Mouse (Mus musculus) neural tube, embryonic 12.5 days (tissue): Measurements from ENCODE around the gene Gm20388. TPM values are rescaled to one million over a fixed set of nuclear protein-coding genes. Genes with fewer than 3 reads are reported as not detected.

ENCODE experiments used
- ATAC-seq: fragments of 200-750 bp; cut with Nextera tagmentation; 2 replicates; pipeline ENCODE4 v1.8.0; 2017; ENCODE audit warnings: low read depth, mild to moderate bottlenecking, moderate TSS enrichment, moderate library complexity; ENCODE audit not compliant: low FRiP score
- H3K27ac ChIP-seq: fragments of 300-500 bp; sonication (generic); 2 replicates; pipeline ENCODE4 v1.5.1; 2016
- H3K27me3 ChIP-seq: fragments of 300-500 bp; sonication (generic); replicated peaks from 2 replicates; pipeline ENCODE4 v1.6.1; 2016; ENCODE audit warnings: mild to moderate bottlenecking
- H3K36me3 ChIP-seq: fragments of 300-500 bp; sonication (generic); 2 replicates; pipeline ENCODE4 v1.6.1; 2016; ENCODE audit warnings: mild to moderate bottlenecking
- H3K4me1 ChIP-seq: fragments of 300-500 bp; sonication (generic); 2 replicates; pipeline ENCODE4 v1.6.1; 2016
- H3K4me2 ChIP-seq: fragments of 300-500 bp; sonication (generic); replicated peaks from 2 replicates; pipeline ENCODE4 v1.6.1; 2016; ENCODE audit warnings: mild to moderate bottlenecking
- H3K4me3 ChIP-seq: fragments of 300-500 bp; sonication (generic); 2 replicates; pipeline ENCODE4 v1.5.1; 2016
- H3K9ac ChIP-seq: fragments of 300-500 bp; sonication (generic); 2 replicates; pipeline ENCODE4 v1.6.1; 2016; ENCODE audit warnings: mild to moderate bottlenecking
- H3K9me3 ChIP-seq: fragments of 300-500 bp; sonication (generic); 2 replicates; pipeline ENCODE4 v1.6.1; 2016; ENCODE audit warnings: mild to moderate bottlenecking
- WGBS: fragments of 180-500 bp; shearing (Covaris S2); methylation state at CpG from one replicate; pipeline ENCODE4 v1.1.7; 2016; 5-methylcytosine and 5-hydroxymethylcytosine counted together
- polyA plus RNA-seq: library from polyadenylated mRNA; unstranded; fragments of >200 nt; fragmentation: Nextera tagmentation; extraction: Ambion mirVana; gene quantifications from 2 replicates; pipeline ENCODE4 v1.2.1, GENCODE M21; 2016

The Gm20388 gene
- polyA plus RNA-seq, 1 experiment from 2014 or later: not detected

DNA sequence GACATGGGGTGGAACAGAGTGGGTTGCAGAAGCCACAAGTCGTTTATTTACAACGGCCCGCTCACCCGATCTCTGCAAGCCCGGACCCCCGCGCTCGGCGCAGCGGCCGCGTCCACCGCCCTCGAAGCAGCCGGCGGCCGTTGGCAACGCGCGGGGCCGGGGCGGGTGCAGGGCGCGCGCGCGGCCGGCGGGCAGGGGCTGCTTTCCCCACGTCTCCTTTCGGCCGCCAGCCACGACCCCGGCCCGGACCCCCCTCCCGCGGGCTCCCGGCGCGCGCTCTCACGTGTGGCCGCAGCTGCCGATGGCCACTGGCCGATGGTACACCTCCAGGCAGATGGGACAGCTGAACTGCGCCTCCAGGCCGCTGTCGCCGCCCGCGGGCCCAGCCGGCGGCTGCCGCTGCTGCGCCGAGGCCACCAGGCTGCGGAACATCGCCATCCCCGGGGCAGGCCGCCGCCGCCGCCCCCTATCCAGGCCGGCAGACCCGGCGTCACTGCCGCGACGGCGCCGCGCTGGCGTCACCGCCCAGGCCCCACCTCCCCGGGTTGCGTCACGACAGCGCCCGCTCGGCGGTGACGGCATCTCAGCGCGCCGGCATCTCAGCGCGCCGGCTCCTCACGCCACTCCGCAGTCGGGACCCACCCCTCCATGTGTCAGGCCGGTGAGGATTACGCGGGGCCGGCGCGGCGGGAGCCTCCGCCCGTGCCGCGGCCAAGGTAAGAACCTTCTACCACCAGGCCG lies 2565.1 kb downstream of the Gm20388 start, which contains the start of the genes Rnf166 and Ctu2:
TSS of gene Rnf166 (minus strand) at position 485 of the 741 bp plus-strand sequence.
TSS of gene Ctu2 (plus strand) at position 564 of the 741 bp plus-strand sequence.
- peak; percentile 92 for ATAC-seq
- Histone ChIP-seq H3K27me3 (no peaks in the 10 kb centered on the region), H3K9me3 (no peaks in the 10 kb centered on the region), H3K27ac (0 out of 2 replicates have a peak within 1 kb of the TSS, but pooled peaks have one; percentile 20), H3K4me3 (peak within 1 kb of the TSS; percentile 98), H3K36me3 (peaks cover 42% of the 10 kb centered on the region), H3K9ac (peak within 1 kb of the TSS; percentile 94), H3K4me2 (peak within 1 kb of the TSS; percentile 94), H3K4me1 (peaks cover 20% of the 10 kb centered on the region)
- WGBS: under 1% methylated on average over 103 of the region's 103 CpGs

DNA sequence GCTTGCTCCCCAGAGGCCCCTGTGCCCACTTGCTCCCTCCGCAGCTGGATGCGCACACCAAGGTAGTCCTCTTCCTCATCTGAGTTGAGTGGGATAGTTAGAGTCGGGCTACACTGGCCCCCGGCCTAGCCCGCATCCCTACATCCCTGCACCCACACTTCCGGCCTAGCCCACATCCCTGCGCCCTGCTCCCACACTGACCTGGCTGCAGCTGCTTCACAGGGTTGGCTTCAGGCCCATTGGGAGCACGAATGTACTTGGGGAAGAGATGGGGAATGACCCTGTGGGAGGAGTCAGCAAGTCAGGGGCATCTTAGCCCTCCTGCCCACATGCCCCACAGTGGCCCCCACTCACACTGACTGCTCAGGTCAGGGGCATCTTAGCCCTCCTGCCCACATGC lies 2571.8 kb downstream of the Gm20388 start:
- 94% methylated on average over 8 of the region's 8 CpGs for WGBS
- no peak overlapping the region for H3K4me3 ChIP-seq
- H3K4me2 ChIP-seq: no peak overlapping the region
- H3K4me1 ChIP-seq: no peaks in the 10 kb centered on the region
- no peaks in the 10 kb centered on the region for H3K9me3 ChIP-seq
- no peak overlapping the region for H3K9ac ChIP-seq
- no peak overlapping the region for H3K27ac ChIP-seq
- peaks cover 67% of the 10 kb centered on the region for H3K36me3 ChIP-seq
- no peak for ATAC-seq
- H3K27me3 ChIP-seq: no peaks in the 10 kb centered on the region

DNA sequence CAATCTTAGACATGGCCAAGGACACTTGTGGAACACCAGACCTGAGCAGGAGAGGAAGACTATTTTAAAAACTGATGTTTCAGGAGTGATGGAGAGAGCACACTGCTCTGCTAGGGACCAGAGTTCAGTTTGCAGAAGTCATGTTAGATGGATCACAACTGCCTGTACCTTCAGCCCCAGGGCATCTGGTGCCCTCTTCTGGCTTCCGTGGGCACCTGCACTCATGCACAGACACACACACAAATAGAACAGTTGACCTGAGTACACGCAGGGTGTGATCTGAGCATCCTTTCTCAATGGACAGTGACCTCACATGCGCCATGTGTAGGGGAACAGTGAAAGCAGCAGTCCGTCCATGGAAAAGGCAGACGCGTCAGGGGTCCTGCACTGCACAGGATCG lies 2573.2 kb downstream of the Gm20388 start:
- H3K27ac ChIP-seq: no peak overlapping the region
- no peaks in the 10 kb centered on the region for H3K27me3 ChIP-seq
- peaks cover 57% of the 10 kb centered on the region for H3K36me3 ChIP-seq
- no peak for ATAC-seq
- H3K9me3 ChIP-seq: no peaks in the 10 kb centered on the region
- H3K4me2 ChIP-seq: no peak overlapping the region
- no peaks in the 10 kb centered on the region for H3K4me1 ChIP-seq
- 97% methylated on average over 7 of the region's 7 CpGs for WGBS
- no peak overlapping the region for H3K9ac ChIP-seq
- H3K4me3 ChIP-seq: no peak overlapping the region

DNA sequence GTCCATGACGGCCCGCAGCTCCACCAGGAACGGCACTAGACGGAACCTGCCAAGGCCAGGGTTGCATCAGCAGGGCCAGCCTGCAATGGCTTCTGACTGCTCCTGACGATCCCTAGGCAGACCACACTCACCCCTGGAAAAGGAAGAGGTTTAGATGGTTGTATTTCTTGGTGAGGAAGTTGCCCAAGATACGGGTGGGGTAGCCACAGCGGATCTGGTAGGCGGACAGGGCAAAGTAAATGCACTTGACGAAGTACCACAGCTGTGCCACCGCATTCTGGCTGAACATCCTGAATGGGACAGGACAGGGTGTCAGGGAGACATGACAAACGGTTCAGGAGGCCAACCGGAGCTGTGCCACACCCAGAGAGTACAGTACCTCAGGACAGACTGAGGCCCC lies 2574.2 kb downstream of the Gm20388 start:
- Histone ChIP-seq H3K4me1 (no peaks in the 10 kb centered on the region), H3K27me3 (no peaks in the 10 kb centered on the region), H3K27ac (no peak overlapping the region), H3K36me3 (peaks cover 48% of the 10 kb centered on the region), H3K9ac (no peak overlapping the region), H3K9me3 (no peaks in the 10 kb centered on the region), H3K4me3 (no peak overlapping the region), H3K4me2 (no peak overlapping the region)
- WGBS: 92% methylated on average over 12 of the region's 12 CpGs
- no peak for ATAC-seq

DNA sequence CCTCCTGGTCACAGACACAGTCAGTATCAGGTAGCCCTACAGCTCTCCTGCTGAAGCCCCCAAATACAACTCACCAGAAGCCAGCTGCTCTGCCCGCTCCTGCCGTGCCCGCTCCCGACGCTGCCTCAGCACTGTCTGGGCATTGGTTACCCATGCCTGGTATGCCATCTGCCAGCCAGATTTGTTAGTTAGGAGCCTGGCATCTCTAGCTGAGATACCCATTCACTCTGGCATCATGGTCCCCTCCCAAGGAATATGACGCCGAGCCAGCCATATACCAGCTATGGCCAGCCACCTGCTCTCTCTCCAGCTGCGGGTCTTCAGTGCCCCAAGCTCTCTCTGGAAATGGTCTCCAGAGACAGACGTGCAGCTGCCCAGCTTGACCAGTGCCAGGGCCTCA lies 2577.7 kb downstream of the Gm20388 start:
- peaks cover 15% of the 10 kb centered on the region for H3K36me3 ChIP-seq
- WGBS: 93% methylated on average over 9 of the region's 9 CpGs
- no peak overlapping the region for H3K4me3 ChIP-seq
- no peak for ATAC-seq
- no peak overlapping the region for H3K27ac ChIP-seq
- H3K4me1 ChIP-seq: no peaks in the 10 kb centered on the region
- no peak overlapping the region for H3K9ac ChIP-seq
- no peaks in the 10 kb centered on the region for H3K27me3 ChIP-seq
- no peak overlapping the region for H3K4me2 ChIP-seq
- H3K9me3 ChIP-seq: no peaks in the 10 kb centered on the region

DNA sequence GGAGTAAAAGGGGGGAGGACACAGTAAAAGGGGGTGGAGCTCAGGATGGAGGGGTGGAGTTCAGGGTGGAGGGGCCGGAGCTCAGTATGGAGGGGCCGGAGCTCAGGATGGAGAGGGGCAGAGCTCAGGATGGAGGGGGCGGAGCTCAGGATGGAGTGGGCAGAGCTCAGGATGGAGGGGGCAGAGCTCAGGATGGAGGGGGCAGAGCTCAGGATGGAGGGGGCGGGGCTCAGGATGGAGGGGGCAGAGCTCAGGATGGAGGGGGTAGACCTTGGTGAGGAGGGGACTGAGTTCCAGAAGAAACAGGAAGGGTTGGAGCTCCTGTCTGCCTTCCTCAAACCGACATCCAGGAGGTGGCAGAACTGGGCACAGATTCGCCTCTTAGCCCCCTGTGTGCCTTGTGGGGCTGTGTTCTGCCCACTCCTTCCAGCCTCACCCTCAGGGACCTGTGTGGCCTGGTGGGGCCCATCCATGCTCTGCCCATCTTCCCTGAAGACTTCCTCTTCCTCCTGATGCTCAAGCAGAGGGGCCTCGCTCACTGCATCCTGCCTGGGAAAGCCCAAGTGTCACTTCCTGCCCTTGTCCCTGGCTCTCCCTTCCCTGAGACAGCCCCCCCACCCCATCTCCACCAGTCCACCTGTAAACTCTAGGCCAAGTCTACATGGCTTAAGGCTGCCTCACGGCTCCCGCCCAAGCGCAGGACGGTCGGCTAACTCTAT lies 2586.5 kb downstream of the Gm20388 start:
- no peaks in the 10 kb centered on the region for H3K9me3 ChIP-seq
- H3K4me3 ChIP-seq: no peak overlapping the region
- no peaks in the 10 kb centered on the region for H3K36me3 ChIP-seq
- no peak overlapping the region for H3K27ac ChIP-seq
- ATAC-seq: no peak
- WGBS: 90% methylated on average over 12 of the region's 12 CpGs
- H3K4me2 ChIP-seq: no peak overlapping the region
- no peaks in the 10 kb centered on the region for H3K27me3 ChIP-seq
- H3K9ac ChIP-seq: no peak overlapping the region
- no peaks in the 10 kb centered on the region for H3K4me1 ChIP-seq

DNA sequence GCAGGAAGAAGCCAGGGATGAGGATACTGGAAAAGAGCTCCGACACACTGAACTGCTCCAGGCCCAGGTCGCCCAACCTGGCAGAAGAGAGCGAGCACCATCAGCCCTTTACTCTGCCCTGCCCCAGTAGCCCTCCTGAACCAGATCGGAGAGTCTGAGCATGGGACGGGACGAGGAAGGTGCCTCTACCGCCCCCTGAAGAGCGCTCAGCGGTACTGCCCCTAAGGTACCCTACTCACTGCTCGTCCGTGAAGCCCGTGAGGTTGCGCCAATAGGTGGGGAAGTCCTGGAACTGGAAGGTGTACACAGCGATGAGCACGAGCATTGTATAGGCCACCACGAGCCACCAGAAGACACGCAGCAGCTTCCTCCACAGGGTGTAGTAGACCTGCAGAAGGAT lies 2587.3 kb downstream of the Gm20388 start:
- H3K4me1 ChIP-seq: no peaks in the 10 kb centered on the region
- no peaks in the 10 kb centered on the region for H3K36me3 ChIP-seq
- no peak overlapping the region for H3K4me2 ChIP-seq
- H3K4me3 ChIP-seq: no peak overlapping the region
- no peak overlapping the region for H3K27ac ChIP-seq
- no peaks in the 10 kb centered on the region for H3K9me3 ChIP-seq
- no peaks in the 10 kb centered on the region for H3K27me3 ChIP-seq
- ATAC-seq: no peak
- H3K9ac ChIP-seq: no peak overlapping the region
- 75% methylated on average over 17 of the region's 17 CpGs for WGBS

DNA sequence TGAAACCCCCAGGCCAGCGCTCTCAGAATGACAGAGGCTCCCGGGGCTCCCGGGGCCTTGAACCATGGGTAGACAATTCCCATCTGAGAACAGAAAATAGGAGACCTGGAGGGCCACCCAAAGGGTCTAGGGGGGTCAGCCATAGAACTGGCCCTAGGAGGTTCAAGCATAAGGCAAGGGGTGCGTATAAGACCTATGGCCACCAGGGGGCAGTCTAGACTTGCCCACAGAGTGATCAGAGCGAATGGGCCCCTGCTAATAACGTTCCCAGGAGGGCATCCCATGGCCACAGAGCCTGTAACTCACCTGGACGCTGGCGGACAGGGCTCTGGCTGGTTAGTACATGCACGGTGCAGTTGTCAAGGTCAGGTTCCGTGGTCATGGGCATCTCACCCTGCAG lies 2590.2 kb downstream of the Gm20388 start:
- no peak overlapping the region for H3K9ac ChIP-seq
- ATAC-seq: no peak
- no peak overlapping the region for H3K4me3 ChIP-seq
- no peak overlapping the region for H3K4me2 ChIP-seq
- no peak overlapping the region for H3K27ac ChIP-seq
- peaks cover 3% of the 10 kb centered on the region; the same call in 1 of the 2 replicates for H3K4me1 ChIP-seq
- H3K27me3 ChIP-seq: no peaks in the 10 kb centered on the region
- H3K36me3 ChIP-seq: no peaks in the 10 kb centered on the region
- H3K9me3 ChIP-seq: no peaks in the 10 kb centered on the region
- WGBS: 39% methylated on average over 10 of the region's 10 CpGs

DNA sequence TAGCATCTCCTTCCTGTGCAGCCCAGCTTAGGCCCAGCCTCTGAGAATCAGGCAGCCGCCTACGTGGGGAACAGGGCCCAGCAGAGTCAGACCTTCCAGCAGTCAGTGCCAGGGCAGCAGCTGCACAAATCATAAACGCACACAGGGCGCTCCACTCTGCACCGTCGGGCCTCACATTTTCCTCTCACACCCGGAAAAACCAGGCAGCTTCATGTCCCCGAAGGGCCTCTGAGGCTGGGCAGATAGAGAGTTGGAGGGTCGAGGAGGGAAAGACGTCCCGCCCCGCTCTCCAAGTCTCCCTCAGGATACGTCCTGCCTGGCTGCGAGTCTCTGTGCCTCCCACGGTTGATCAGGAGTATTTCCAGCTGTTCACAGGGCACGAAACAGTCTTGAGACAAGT lies 2600.9 kb downstream of the Gm20388 start:
- no peak overlapping the region for H3K27ac ChIP-seq
- H3K27me3 ChIP-seq: no peaks in the 10 kb centered on the region
- H3K4me1 ChIP-seq: no peaks in the 10 kb centered on the region; the same call in 1 of the 2 replicates
- no peak overlapping the region for H3K9ac ChIP-seq
- H3K36me3 ChIP-seq: no peaks in the 10 kb centered on the region
- WGBS: 75% methylated on average over 16 of the region's 16 CpGs
- H3K9me3 ChIP-seq: no peaks in the 10 kb centered on the region
- no peak for ATAC-seq
- no peak overlapping the region for H3K4me2 ChIP-seq
- no peak overlapping the region for H3K4me3 ChIP-seq

DNA sequence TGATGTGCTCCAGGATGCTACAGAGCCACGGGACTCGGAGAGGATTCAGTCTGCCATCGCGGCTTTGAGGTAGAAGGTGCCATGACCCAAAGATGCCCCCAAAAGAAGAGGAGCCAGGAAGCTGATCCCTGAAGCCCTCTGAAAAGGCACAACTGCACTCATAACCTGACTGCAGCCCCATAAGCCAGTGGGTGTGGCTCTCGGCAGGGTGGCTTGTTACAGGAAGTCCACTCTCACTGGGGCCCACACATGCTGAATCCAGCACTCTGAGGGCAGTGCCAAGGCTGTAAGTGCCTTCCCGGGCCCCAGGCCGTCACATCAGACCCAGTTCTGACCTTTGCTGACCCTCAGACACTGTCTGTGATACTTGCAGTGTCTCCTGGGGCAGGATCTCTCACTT lies 2601.8 kb downstream of the Gm20388 start:
- Histone ChIP-seq H3K27me3 (no peaks in the 10 kb centered on the region), H3K4me1 (peaks cover 5% of the 10 kb centered on the region), H3K27ac (no peak overlapping the region), H3K9ac (no peak overlapping the region), H3K4me3 (no peak overlapping the region), H3K4me2 (no peak overlapping the region), H3K9me3 (no peaks in the 10 kb centered on the region), H3K36me3 (no peaks in the 10 kb centered on the region)
- ATAC-seq: no peak
- 75% methylated on average over 7 of the region's 7 CpGs for WGBS

DNA sequence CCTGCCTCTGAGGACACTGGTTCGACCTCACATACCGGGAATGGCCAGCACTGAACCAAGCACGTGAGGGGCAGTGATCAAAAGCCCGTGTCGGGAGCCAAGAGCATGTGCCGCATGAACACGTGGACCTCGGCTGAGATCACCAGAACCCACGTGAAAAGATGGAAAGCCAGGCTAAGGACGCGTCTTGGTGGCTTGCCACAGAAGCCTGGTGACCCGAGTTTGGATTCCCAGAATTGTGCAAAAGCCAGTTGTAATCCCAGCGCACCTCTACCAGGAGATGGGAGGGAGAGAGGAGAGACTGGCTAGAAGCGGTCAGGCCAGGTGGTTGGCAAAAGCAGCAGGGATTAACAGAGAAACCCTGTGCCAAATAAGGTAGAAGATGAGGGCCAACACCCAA lies 2605.1 kb downstream of the Gm20388 start:
- no peaks in the 10 kb centered on the region for H3K9me3 ChIP-seq
- no peak overlapping the region for H3K27ac ChIP-seq
- no peak overlapping the region for H3K9ac ChIP-seq
- no peak overlapping the region for H3K4me3 ChIP-seq
- no peak for ATAC-seq
- H3K4me2 ChIP-seq: no peak overlapping the region
- peaks cover 14% of the 10 kb centered on the region for H3K4me1 ChIP-seq
- 94% methylated on average over 14 of the region's 14 CpGs for WGBS
- no peaks in the 10 kb centered on the region for H3K27me3 ChIP-seq
- H3K36me3 ChIP-seq: no peaks in the 10 kb centered on the region

DNA sequence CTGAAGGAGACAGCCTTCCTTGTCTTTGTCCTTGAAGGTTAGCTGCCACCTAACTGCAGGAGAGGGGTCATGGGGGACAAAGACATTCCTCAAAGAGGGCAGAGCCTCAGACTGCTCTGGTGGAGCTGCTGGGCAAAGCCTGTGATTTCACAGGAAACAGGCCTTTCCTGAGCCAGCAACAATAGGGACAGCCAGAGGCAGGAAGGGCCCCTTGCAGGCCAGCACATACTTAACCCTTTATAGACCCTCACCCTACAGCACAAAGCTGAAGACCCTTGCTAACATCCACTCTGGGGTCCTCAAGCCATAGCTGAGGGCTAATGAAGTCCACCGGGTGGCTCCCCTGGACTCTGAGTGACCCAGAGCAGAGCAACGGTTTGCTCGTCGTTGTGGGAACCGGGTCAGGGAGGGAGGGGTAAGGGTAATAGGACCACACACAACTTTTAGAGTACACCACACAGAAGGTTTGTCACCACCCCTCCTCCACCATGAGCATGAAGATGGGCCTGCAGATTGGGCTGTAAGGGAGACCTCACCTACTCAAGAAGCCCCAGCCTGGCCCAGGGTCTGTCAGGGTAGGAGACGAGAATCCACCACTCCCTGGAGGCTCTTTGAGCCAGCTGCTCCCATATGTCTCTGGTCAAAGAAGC lies 2607.0 kb downstream of the Gm20388 start:
- Histone ChIP-seq H3K4me1 (peaks cover 14% of the 10 kb centered on the region), H3K4me3 (no peak overlapping the region), H3K4me2 (no peak overlapping the region), H3K36me3 (no peaks in the 10 kb centered on the region), H3K27me3 (no peaks in the 10 kb centered on the region), H3K27ac (no peak overlapping the region), H3K9ac (no peak overlapping the region; the same call in 1 of the 2 replicates), H3K9me3 (no peaks in the 10 kb centered on the region)
- 14% methylated on average over 6 of the region's 6 CpGs for WGBS
- no peak for ATAC-seq
